Mouse (Mus musculus) heart, postnatal 10 days (tissue): ENCODE results near the gene Btbd19. TPM values are rescaled to one million over a fixed set of nuclear protein-coding genes. Genes with fewer than 3 reads are reported as not detected.

Experiments used
- DNase-seq, 2 experiments: peaks; one replicate each; pipeline ENCODE4 v3.0.0; 2021
- intact Hi-C: fragments of 180-260 bp; cut with DNase I; formaldehyde crosslinking; loops from one replicate; pipeline ENCODE4 v1.15.1; 2025
- total RNA-seq, 2 experiments: library from RNA; stranded (reverse); gene quantifications; 2 replicates each; pipeline ENCODE4 v1.2.3; 2021

The Btbd19 gene
- 1 to 10 TPM; 5.1 to 6.4 TPM for total RNA-seq

DNA sequence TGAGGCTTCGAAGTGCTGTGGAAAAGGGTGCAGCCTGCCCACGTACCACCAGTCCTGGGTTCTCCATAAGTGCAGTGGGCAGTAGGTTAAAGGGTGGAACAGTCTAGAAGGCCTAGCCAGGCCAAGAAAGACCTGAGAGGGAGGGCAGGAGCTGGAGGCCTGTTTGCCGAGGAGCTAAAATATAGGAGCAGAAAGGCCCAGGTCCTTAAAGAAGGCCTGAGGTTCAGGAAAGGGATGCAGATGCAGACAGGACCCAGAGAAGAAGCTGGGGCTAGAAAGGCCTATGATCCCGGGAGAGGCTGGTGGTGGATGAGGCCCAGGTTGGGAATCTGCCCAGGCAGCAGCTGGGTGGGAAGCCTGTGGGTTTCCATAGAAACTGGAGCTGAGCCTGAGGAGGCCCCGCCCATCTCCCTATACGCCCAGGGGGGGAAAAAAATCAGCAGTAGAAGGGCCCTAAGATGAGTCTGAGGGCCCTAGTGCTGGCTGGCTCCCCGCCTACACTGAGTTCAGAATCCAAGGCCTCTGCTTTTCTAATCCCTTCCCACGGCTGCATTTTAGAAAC lies at the start of gene Btbd19:
TSS of gene Btbd19 (minus strand) at position 378 of the 562 bp plus-strand sequence.
- peak; percentile 90 for DNase-seq
- intact Hi-C loops = loop anchor here (10.0 kb wide), 1 partner anchor 421 kb away; the partner anchor contains the start of genes Ccdc163 and Mmachc

DNA sequence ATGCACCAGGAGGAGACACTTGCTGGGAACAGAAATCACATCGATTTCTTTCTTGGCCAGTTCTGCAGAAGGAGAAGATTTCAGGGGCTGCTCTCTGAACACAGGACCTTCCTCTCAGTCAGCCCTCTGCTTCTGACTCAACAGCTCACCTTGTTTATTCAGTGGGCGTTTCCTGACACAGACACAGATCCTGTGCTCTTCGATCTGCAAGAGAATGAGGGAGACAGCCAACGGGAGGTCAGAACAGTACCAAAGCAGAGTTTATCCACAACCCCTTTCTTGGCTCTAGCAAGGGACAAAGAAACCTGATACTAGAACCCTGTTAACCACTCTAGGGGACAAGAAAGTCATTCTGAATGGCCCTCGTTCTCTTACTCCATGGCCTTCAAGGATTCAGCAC lies 44.4 kb upstream of the Btbd19 start:
- intact Hi-C loops = no loop called here
- DNase-seq = no peak

DNA sequence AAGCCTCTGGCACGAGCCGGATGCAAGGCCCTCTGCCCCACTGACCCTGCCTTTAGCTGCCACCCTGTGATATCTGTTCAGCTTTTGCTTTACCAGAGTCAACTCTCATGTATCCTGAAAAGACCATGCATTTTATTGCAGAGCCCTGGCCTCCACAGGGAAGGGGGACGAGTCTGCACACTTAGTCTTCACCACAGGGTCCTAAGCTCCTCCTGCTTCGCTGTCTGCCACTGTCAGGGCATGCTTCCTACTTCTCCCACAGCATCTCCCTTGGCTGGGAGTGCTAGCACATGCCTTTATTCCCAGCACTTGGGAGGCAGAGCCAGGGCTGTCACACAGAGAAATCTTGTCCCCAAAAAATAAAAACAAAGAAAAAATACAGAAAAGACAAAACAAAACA lies 35.7 kb upstream of the Btbd19 start:
- intact Hi-C loops = no loop called here
- no peak for DNase-seq

DNA sequence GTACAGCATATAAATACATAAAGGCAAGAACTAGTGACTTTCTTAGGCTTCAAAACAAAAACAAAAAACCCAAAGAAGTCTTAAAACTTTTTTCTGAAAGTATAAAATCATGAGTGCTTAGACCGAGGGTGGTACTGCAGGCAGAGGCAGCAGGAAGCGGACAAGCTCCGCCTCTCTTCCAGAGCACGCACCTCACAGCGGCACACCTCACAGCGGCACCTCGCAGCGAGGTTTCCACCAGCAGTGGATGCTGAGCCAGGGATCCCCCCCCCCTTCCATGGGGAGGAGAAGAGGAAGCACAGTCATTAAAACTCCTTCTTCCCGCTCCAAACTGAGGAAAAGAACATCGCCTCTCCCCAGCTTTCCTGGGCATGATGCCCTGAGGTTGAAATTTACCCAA lies 34.1 kb upstream of the Btbd19 start:
- intact Hi-C loops = no loop called here

DNA sequence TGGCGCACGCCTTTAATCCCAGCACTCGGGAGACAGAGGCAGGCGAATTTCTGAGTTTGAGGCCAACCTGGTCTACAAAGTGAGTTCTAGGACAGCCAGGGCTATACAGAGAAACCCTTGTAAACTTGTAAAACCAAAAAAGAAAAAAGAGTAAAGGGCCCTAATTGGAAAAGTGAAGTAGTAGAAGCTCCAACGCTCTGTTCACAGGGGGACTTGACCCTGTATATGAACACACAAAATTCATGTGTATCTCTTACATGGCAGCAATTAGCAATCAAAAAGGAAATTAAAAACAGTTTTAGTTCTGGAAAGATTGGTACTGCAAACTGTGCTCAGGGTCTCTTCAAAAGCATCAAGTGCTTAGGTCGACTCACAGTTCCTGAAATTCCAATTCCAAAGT lies 30.8 kb upstream of the Btbd19 start:
- intact Hi-C loops = no loop called here
- DNase-seq = no peak

More for the DNA sequence above, 34.1 kb upstream of the Btbd19 start:
- no peak for DNase-seq

DNA sequence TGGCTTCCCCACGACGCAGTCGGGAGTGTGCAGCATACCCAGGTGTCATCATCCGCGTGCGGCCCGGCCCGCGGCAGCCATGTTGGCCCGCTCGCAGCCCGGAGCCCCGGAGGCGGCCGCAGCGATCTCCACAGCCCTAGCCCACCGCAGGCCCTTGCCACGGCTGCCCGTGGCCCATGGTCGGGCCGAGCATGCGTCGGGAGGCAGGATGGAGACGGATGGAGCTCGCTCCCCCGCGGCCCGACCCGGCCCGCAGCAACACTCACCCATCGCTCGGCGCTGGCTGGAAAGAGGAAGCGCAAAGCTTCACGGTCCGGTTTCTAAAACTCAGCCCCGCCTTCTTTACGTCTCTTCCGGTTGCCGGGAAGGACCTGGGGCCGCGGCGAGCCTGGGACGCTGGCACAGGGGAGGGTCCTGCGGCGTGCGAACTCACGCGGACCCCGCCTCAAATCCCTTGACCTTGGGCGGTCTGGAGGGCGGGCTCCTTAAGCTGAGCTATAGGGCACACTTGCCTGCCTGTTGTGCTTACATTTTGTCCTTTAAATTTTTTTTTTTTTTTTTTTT lies 30.3 kb upstream of the Btbd19 start, which contains the start of gene Rps8:
TSS of gene Rps8 (minus strand) at position 452 of the 564 bp plus-strand sequence.
- DNase-seq = peak; percentile 92 to 93
- intact Hi-C loops = no loop called here

DNA sequence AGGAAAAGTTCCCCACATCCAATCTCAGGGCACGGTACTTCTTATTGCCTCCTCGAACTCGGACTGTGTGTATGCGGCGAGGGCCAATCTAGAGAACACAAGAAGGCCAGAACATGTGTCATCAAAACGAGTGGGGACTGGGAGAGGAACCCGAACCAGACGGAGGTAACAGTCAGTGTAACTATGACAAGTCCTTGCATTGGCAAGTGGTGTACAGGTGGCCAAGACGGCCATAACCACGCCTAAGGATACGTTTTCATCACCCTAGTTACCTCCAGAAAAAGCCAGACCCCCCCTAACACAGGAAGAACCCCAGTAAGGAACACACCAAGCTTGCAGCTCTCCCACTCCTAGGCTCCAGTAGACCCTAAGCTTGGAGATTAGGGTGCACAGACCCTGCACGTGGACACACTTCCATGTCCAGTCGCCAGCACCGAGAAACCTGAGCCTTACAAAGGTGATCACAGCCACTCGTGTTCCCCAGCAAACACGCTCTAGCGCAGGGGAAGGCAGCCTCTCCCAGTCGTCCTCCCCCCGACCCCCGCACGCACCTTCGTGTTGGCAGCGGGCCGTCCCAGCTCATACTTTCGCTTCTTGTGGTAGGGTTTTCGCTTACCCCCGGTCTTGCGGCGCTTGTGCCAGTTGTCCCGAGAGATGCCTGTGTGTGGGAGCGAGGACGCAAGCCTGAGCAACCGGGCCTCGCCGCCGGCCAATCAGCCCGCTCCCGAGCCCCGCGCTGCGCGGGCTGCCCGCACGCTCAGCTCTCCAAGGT lies 29.7 kb upstream of the Btbd19 start:
- intact Hi-C loops = no loop called here
- no peak for DNase-seq

DNA sequence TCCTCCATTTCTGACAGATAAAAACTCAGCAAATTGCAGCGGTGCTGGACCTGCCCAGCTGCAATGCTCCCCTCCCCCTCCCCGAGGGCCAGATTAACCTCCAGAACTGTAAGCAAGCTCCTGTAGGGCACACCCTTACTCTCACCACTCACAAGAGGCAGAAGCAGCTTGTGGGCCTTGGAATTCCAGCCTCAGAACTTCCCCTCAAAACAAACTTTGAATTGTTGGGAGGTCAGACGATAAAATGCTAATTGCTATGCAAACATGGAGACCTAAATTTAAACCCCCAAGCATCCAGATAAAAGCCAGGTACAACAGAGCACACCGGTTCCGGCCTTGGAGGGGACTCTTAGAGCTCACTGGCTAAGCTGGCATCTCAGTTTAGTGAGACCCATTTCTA lies 27.2 kb upstream of the Btbd19 start:
- no peak for DNase-seq
- intact Hi-C loops = no loop called here

DNA sequence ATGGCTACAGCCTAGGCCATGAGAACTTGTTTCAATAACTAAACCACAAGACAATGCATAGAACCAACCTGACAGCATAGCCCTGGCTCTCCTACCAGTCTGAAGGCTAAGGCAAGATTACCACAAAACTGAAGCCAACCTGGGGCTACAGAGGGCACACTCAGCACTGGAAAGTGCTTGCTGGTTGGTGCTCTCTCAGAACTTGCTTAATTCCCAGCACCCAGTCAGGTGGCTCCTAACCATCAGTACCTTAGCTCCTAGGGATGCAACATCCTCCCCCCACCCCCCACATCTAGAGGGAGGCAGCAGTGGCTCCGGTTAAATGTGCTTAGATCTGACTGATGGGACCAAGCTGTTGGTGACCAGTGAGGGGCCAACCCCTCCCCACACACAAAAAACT lies 25.9 kb upstream of the Btbd19 start:
- intact Hi-C loops = no loop called here
- DNase-seq = no peak

DNA sequence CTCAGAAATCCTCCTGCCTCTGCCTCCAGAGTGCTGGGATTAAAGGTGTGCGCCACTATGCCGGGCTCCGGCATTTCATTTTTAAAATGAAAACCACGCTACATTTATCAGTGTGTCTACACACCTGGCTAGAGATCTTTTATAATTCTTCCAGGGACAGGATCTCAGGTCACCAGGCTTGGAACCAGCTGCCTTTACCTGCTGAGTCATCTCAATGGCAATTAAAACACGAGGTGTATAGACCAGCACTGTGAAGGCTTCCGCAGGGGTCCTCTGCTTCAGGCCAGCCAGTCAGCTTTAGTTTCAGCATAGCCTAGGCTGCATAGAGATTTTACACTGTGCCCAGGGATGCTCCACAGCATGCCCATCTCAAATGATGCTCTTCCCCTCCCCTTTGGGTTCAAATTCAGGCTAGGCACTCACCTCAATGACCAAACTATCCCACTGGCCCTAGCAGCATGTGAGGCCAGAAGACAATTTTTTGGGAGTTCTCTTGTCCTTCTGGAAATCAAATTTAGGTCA lies 24.7 kb upstream of the Btbd19 start:
- intact Hi-C loops = no loop called here

DNA sequence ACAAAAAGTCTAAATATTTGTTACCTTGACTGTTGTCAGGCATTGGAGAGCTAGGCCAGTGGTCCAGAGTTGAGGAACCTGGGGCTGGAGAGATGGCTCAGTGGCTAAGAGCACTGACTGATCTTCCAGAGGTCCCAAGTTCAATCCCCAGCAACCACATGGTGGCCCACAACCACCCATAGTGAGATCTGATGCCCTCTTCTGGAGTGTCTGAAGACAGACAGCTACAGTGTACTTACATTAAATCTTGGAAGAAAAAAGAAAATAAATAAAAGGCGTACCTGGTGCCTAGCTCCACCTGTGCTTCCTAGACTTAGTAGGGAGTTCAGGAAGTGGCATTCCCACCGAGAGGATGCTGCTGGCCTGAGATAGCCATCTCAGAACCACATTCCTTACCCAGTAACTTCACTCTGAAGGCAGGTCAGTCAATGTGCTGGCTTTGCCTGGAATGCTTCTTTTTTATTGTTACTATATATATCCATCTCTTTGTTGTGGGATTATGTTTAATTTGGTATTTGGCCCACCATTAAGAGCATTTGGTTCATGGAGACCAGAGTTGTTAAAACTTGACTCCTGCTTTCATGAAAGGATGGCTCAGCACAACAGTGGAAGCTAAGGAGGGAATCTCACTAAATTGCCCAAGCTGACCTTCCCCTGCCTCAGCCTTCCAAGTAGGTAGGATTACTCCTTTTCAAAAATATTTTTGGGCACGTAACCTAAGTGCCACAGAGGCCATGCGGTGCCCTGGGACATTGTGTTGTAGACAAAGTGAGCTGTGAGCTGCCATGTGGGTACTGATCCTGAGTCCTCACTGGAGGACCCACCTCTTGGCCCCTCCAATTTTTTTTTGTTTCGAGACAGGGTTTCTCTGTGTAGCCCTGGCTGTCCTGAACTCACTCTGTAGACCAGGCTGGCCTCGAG lies 24.0 kb upstream of the Btbd19 start:
- intact Hi-C loops = no loop called here
- DNase-seq = no peak

More for the DNA sequence above, 24.7 kb upstream of the Btbd19 start:
- no peak for DNase-seq

DNA sequence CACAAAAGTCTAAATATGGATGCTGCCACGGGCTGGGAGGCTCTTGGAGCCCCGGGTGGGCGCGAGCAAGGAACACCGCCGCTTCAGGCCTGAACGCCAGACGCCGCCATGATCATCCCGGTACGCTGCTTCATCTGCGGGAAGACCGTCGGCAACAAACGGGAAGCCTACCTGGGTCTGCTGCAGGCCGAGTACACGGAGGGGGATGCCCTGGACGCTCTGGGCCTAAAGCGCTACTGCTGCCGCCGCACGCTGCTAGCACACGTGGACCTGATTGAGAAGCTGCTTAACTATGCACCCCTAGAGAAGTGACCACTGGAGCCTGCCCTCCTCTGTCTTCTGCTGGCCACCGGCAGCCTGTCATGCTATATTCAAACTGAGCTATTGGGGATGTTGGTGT lies 23.3 kb upstream of the Btbd19 start:
- no peak for DNase-seq
- intact Hi-C loops = no loop called here

DNA sequence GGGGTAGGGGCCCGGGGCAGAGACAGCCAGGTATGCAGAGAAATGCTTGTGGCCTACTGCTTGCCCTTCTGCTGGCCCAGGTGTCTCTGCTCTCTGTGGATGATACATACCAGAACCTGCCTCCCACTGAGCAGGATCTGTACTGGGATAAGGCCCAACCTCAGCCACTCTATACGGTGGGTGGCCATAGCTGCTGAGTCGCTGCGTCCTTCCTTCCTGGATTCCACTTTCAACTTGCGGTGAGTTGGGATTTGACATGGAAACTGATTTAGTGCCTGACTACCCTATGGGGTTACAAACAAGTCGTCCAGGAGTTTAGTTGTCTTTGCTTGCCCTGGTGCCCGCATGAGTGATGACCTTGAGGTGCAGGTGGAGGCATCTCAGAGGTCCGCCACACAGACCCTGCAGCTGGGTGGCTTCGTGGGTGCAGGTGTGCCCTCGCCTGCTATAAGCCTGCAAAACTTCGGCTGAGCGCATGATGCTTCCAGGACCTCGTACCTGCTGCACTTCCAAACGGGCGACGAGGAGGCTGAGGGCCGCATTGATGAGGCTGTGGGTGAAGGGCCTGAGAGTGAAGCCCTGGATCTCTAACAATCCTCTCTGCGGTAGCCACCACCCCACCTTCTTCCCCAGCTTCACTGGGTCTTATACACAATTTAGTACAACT lies 22.7 kb upstream of the Btbd19 start:
- intact Hi-C loops = no loop called here
- no peak for DNase-seq

DNA sequence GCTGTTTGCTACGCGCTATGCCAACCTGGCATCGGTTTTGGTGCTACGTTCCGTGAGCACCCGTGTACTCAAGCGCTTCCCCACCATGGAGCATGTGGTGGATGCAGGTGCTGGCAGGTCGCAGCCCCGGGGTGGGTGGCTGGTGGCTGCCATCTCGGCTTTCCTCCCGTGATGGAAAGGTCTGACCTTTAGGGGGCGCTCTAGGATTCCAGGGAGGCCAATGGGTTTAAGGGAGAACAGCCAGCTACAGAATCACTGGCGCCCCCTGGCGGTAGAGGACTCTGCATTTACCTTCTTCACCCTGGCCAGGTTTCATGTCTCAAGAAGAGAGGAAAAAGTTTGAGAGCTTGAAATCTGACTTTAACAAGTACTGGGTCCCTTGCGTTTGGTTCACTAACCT lies 20.7 kb upstream of the Btbd19 start:
- intact Hi-C loops = no loop called here
- peak; percentile 75 to 92 for DNase-seq

DNA sequence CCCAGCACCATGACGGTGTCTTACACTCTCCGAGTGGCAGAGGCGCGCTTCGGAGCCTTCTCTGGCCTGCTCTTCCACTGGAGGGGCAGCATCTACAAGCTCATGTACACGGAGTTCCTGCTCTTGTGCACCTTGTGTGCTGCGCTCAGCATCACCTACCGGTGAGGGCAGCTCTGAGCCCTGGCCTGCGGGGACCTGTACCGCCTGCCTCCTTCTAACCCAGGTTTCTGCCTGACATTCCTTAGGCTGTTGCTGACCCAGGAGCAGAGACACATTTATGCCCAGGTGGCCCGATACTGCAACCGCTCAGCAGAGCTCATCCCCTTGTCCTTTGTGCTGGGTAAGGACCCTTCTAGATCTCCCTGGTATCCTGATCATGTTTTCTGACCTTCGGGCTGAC lies 19.7 kb upstream of the Btbd19 start:
- intact Hi-C loops = no loop called here
- DNase-seq = no peak

DNA sequence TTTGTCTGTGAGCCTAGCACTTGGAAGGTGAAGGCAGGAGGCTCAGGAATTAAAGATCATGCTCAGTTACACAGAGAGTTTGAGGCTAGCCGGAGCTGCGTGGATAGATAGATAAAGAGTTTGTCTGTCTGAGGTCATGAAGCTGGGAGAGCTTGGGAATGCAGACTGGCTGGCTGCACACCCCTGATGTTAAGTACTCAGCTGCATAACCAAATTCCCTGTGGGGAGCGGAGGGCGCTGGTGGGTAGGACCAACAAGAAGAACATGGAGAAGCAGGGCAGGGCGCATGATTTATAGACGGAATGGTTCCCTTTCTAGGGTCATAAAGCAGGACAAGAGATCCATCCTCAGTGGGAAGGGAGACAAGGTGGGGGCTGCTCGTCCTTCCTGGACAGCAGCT lies 17.5 kb upstream of the Btbd19 start:
- DNase-seq = no peak
- intact Hi-C loops = no loop called here

DNA sequence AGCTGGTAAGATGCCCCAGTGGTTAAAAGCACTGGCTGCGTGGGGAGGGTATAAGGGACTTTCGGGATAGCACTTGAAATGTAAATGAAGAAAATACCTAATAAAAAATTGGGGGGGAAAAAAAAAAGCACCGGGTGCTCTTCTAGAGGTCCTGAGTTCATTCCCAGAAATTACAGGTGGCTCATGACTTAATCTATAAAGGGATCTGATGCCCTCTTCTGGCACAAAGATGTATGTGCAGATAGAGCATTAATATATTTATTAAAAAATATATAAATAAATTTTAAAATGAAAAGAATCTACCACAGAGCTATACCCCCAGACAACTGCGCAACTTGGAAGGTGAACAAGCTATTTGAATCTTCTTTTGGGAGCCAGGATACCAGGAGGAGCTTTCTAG lies 15.1 kb upstream of the Btbd19 start:
- intact Hi-C loops = loop anchor here (1.0 to 2.0 kb wide), 2 partner anchors 138 to 312 kb away; no protein-coding TSS in a partner anchor
- DNase-seq = no peak

DNA sequence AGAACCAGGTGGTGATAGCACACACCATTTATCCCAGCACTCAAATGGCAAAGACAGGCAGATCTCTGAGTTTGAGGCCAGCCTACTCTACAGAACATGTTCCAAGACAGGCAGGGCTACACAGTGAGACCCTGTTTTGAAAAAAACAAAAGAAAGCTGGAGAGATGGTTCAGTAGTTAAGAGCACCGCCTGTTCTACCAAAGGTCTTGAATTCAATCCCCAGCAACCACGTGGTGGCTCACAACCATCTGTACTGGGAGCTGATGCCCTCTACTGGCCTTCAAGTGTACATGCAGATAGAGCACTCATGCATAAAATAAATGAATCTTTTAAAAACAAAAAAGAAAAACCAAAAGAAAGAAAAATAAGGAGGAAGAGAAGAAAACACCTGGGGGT lies 13.7 kb upstream of the Btbd19 start:
- DNase-seq = peak in 1 of 2 experiments; percentile 56

DNA sequence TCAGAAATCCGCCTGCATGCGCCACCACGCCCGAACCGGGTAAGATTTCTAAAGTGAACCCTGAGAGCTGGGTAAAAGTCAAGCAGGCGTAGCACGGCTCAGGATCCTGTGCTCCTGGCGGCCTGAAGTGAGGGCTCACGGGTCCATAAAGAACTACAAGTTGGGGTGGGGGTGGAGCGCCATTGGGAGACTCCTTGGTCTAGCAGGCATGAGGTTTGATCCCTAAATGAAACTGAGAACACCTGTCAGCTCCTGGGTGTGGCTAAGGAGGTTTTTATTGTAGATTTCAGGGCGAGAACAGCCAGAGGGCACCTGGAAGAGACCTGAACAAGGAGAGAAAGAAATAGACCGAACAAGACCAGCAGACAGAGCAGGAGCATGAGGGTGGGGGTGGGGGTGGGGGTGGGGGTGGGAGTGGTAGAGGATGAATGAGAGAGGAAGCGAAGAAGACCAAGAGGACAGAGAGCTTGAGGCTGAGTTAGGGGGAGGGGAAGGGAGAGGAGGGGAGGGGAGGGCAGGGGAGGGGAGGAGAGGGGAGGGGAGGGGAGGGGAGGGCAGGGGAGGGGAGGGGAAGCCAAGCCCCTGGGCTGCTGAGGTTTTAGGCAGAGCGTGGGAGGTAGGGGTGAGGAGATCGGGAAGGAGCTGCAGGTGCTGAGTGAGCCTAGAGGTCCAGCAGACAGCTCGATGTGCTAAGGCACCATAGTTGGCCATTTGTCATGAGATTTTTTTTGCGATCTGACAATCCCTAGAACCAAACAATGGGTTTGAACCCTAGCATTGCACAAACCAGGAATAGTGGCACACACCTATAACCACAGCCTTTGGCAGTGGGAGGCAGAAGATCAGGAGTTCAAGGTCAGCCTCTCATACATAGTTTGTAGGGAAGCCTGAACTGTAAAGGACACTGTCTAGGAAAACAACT lies 13.0 kb upstream of the Btbd19 start:
- intact Hi-C loops = loop anchor here (2.0 kb wide), 1 partner anchor 36 kb away; no protein-coding TSS in a partner anchor

More for the DNA sequence above, 13.7 kb upstream of the Btbd19 start:
- intact Hi-C loops = loop anchor here (2.0 kb wide), 1 partner anchor 36 kb away; no protein-coding TSS in a partner anchor

More for the DNA sequence above, 13.0 kb upstream of the Btbd19 start:
- DNase-seq = no peak
